Mouse (Mus musculus) frontal cortex, adult 2 months (tissue): Measurements from ENCODE around the gene Sgpl1. TPM values are rescaled to one million over a fixed set of nuclear protein-coding genes. Genes with fewer than 3 reads are reported as not detected.

Experiments
- polyA plus RNA-seq: library from polyadenylated mRNA; depleted of rRNA; stranded (reverse); fragments of >200 nt; gene quantifications from 2 replicates; pipeline ENCODE4 v1.2.3, GENCODE M21; 2012; rRNA removed

Sgpl1 gene
- polyA plus RNA-seq, 1 experiment = 40.8 TPM

Other genes starting within 250 kb of the Sgpl1 start
- gene Pcbd1, start 58.4 kb downstream of the Sgpl1 start, polyA plus RNA-seq = 15.0 and 16.0 TPM in 2 replicates
- 3.9 and 4.7 TPM in 2 replicates for gene Tbata, start 24.3 kb upstream of the Sgpl1 start, polyA plus RNA-seq
- 0.38 and 0.50 TPM in 2 replicates for gene Adamts14, start 125.7 kb upstream of the Sgpl1 start, polyA plus RNA-seq
- 0.10 and 0.38 TPM in 2 replicates for gene Prf1, start 150.1 kb upstream of the Sgpl1 start, polyA plus RNA-seq
- 11.6 and 13.5 TPM in 2 replicates for gene Pald1, start 235.8 kb upstream of the Sgpl1 start, polyA plus RNA-seq